Mouse (Mus musculus): ENCODE measurements at regions not wholly inside any gene's neighbourhood (a gene's known extent, or its start where the extent isn't known, plus 50 kb on each side); places are given as distances from the start of the nearest gene placed in this dataset.
"Not testable (repeated sequence)": the region's sequence is repeated elsewhere in the genome, so short reads cannot be mapped to it uniquely, and the experiment has no call there.

DNA sequence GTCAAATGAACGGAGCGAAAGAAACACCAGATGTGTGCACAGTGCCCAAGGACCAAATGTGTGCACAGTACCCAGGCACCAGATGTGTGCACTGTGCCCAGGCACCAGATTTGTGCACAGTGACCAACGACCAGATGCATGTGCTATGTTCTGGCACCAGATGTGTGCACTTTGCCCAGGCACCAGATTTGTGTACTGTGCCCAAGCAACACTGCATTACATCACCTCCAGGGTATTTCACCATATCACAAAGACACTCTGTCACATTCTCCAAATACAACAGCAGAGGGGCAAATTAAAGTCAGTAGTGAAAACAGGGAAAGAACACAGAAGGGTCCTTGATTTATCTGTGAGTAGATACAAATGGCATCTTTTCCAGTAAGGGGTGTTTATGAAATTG lies 93.4 kb downstream of the Mettl4 start:
- no peak for TF ChIP-seq HCFC1 (IDR thresholded peaks at IDR 0.05; ENCODE audit: borderline replicate concordance, insufficient read depth, low read length)
- TF ChIP-seq ZC3H11A (IDR thresholded peaks at IDR 0.05; ENCODE audit: borderline replicate concordance, low read depth, low read length): no peak
- no peak for TF ChIP-seq ZNF384 (IDR thresholded peaks at IDR 0.05; ENCODE audit: low read depth, low read length)
- TF ChIP-seq MAFK (IDR thresholded peaks at IDR 0.05; ENCODE audit: insufficient read depth, low read depth, low read length): no peak
- no peak for TF ChIP-seq CHD2 (IDR thresholded peaks at IDR 0.05; ENCODE audit: low read depth, low read length)
- Histone ChIP-seq H3K4me3 (ENCODE audit: insufficient read depth in 1 of 2, low read depth in 1 of 2, low read length in 2 of 2, poor library complexity in 1 of 2, severe bottlenecking in 1 of 2) (no peak overlapping the region), H3K9me3 (ENCODE audit: control insufficient read depth, insufficient read depth, low read depth, low read length) (no peaks in the 10 kb centered on the region), H3K27ac (ENCODE audit: insufficient read depth, low read depth, low read length, poor library complexity, severe bottlenecking) (no peak overlapping the region), H3K9ac (ENCODE audit: insufficient read depth, low read depth, low read length, poor library complexity, severe bottlenecking) (no peak overlapping the region), H3K36me3 (ENCODE audit: control insufficient read depth, insufficient read depth, low read length, poor library complexity, severe bottlenecking) (no peaks in the 10 kb centered on the region), H3K4me1 (ENCODE audit: control insufficient read depth in 2 of 2, insufficient read depth in 2 of 2, low read length in 2 of 2, poor library complexity in 1 of 2) (peaks cover 6% of the 10 kb centered on the region in 2 experiments; a peak in 2 of 4 replicates)
- DNase-seq (ENCODE audit: low read depth, low spot score): no peak
- in situ Hi-C loops (cut with MboI; ENCODE audit: low sequenced_read_pairs in 2 of 2, unreplicated experiment in 2 of 2): no loop called here

DNA sequence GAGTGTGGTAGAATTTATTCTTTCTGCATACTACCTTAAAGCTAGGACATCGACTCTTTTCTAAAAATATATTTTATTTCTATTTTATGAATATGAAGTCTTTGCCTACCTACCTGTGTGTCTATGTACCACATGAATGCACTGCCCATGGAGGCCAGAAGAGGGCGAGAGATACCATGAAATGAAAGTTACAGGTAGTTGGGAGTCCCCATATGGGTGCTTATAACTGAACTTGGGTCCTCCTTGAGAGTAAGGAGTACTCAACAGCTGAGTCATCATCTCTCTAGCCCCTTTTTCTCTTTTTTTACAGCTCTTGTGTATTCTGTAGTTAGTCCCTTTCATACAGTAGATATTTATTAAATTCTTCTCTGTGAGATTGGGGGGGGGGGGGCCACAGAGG lies 94.3 kb downstream of the Mettl4 start:
- H3K27ac ChIP-seq (ENCODE audit: insufficient read depth, low read depth, low read length, poor library complexity, severe bottlenecking): no peak overlapping the region
- DNase-seq (ENCODE audit: low read depth, low spot score): peak; percentile 11
- peaks cover 7 to 8% of the 10 kb centered on the region in 2 experiments; a peak in 2 of 4 replicates for H3K4me1 ChIP-seq (ENCODE audit: control insufficient read depth in 2 of 2, insufficient read depth in 2 of 2, low read length in 2 of 2, poor library complexity in 1 of 2)
- in situ Hi-C loops (cut with MboI; ENCODE audit: low sequenced_read_pairs in 2 of 2, unreplicated experiment in 2 of 2): no loop called here
- 0 out of 2 replicates have a peak, but pooled peaks have one; percentile 20 for TF ChIP-seq ZC3H11A (IDR thresholded peaks at IDR 0.05; ENCODE audit: borderline replicate concordance, low read depth, low read length)
- no peak for TF ChIP-seq HCFC1 (IDR thresholded peaks at IDR 0.05; ENCODE audit: borderline replicate concordance, insufficient read depth, low read length)
- TF ChIP-seq ZNF384 (IDR thresholded peaks at IDR 0.05; ENCODE audit: low read depth, low read length): no peak
- TF ChIP-seq CHD2 (IDR thresholded peaks at IDR 0.05; ENCODE audit: low read depth, low read length): no peak
- TF ChIP-seq MAFK (IDR thresholded peaks at IDR 0.05; ENCODE audit: insufficient read depth, low read depth, low read length): peak; percentile 55; the same call in 1 of the 2 replicates
- no peaks in the 10 kb centered on the region for H3K36me3 ChIP-seq (ENCODE audit: control insufficient read depth, insufficient read depth, low read length, poor library complexity, severe bottlenecking)
- no peaks in the 10 kb centered on the region for H3K9me3 ChIP-seq (ENCODE audit: control insufficient read depth, insufficient read depth, low read depth, low read length)
- no peak overlapping the region for H3K9ac ChIP-seq (ENCODE audit: insufficient read depth, low read depth, low read length, poor library complexity, severe bottlenecking)
- no peak overlapping the region for H3K4me3 ChIP-seq (ENCODE audit: insufficient read depth in 1 of 2, low read depth in 1 of 2, low read length in 2 of 2, poor library complexity in 1 of 2, severe bottlenecking in 1 of 2)

DNA sequence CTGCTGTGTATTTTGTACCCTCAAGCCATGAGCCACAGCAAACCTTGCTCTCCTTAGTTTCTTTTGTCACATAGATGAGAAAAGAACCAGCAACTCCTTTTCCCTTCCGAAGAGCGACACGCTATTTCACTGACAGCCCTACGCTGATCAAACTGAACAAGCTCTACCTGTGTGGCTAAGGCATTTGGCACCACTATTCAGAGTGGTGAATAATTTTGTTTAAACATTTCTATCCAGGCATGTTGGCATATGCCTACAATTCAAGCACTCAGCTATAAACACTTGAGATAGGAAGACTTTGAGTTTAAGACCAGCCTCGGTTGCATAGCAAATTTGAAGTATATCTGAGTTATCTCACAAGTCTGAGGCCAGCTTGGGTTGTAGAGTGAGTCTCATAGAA lies 95.2 kb downstream of the Mettl4 start:
- in situ Hi-C loops (cut with MboI; ENCODE audit: low sequenced_read_pairs in 2 of 2, unreplicated experiment in 2 of 2): no loop called here
- TF ChIP-seq MAFK (IDR thresholded peaks at IDR 0.05; ENCODE audit: insufficient read depth, low read depth, low read length) (no peak), HCFC1 (IDR thresholded peaks at IDR 0.05; ENCODE audit: borderline replicate concordance, insufficient read depth, low read length) (no peak), ZNF384 (IDR thresholded peaks at IDR 0.05; ENCODE audit: low read depth, low read length) (no peak), ZC3H11A (IDR thresholded peaks at IDR 0.05; ENCODE audit: borderline replicate concordance, low read depth, low read length) (no peak), CHD2 (IDR thresholded peaks at IDR 0.05; ENCODE audit: low read depth, low read length) (no peak)
- no peak for DNase-seq (ENCODE audit: low read depth, low spot score)
- Histone ChIP-seq H3K36me3 (ENCODE audit: control insufficient read depth, insufficient read depth, low read length, poor library complexity, severe bottlenecking) (no peaks in the 10 kb centered on the region), H3K4me1 (ENCODE audit: control insufficient read depth in 2 of 2, insufficient read depth in 2 of 2, low read length in 2 of 2, poor library complexity in 1 of 2) (peaks cover 8% of the 10 kb centered on the region in 2 experiments; a peak in 2 of 4 replicates), H3K9me3 (ENCODE audit: control insufficient read depth, insufficient read depth, low read depth, low read length) (no peaks in the 10 kb centered on the region), H3K9ac (ENCODE audit: insufficient read depth, low read depth, low read length, poor library complexity, severe bottlenecking) (no peak overlapping the region), H3K4me3 (ENCODE audit: insufficient read depth in 1 of 2, low read depth in 1 of 2, low read length in 2 of 2, poor library complexity in 1 of 2, severe bottlenecking in 1 of 2) (no peak overlapping the region), H3K27ac (ENCODE audit: insufficient read depth, low read depth, low read length, poor library complexity, severe bottlenecking) (no peak overlapping the region)

- in situ Hi-C loops (cut with MboI; ENCODE audit: low sequenced_read_pairs in 2 of 2, unreplicated experiment in 2 of 2): no loop called here
Measured at GRCm38 (mm10) chr17:94652412-94652811, 97.4 kb downstream of the Mettl4 start.

GRCm38 (mm10) chr17:94651517-94651916 lies 98.3 kb downstream of the Mettl4 start:
- in situ Hi-C loops (cut with MboI; ENCODE audit: low sequenced_read_pairs in 2 of 2, unreplicated experiment in 2 of 2); H3K36me3 ChIP-seq (ENCODE audit: control insufficient read depth, insufficient read depth, low read length, poor library complexity, severe bottlenecking); H3K4me1 ChIP-seq (ENCODE audit: control insufficient read depth in 2 of 2, insufficient read depth in 2 of 2, low read length in 2 of 2, poor library complexity in 1 of 2); H3K9me3 ChIP-seq (ENCODE audit: control insufficient read depth, insufficient read depth, low read depth, low read length); H3K9ac ChIP-seq (ENCODE audit: insufficient read depth, low read depth, low read length, poor library complexity, severe bottlenecking); H3K4me3 ChIP-seq (ENCODE audit: insufficient read depth in 1 of 2, low read depth in 1 of 2, low read length in 2 of 2, poor library complexity in 1 of 2, severe bottlenecking in 1 of 2); H3K27ac ChIP-seq (ENCODE audit: insufficient read depth, low read depth, low read length, poor library complexity, severe bottlenecking): not testable (repeated sequence)
- DNase-seq (ENCODE audit: low read depth, low spot score): peak; percentile 56

More at GRCm38 (mm10) chr17:94652412-94652811, 97.4 kb downstream of the Mettl4 start:
- H3K4me1 ChIP-seq (ENCODE audit: control insufficient read depth in 2 of 2, insufficient read depth in 2 of 2, low read length in 2 of 2, poor library complexity in 1 of 2): peaks cover 8% of the 10 kb centered on the region in 2 experiments; a peak in 2 of 4 replicates
- no peak for TF ChIP-seq ZNF384 (IDR thresholded peaks at IDR 0.05; ENCODE audit: low read depth, low read length)
- no peak for TF ChIP-seq HCFC1 (IDR thresholded peaks at IDR 0.05; ENCODE audit: borderline replicate concordance, insufficient read depth, low read length)
- TF ChIP-seq ZC3H11A (IDR thresholded peaks at IDR 0.05; ENCODE audit: borderline replicate concordance, low read depth, low read length): no peak
- no peak for TF ChIP-seq MAFK (IDR thresholded peaks at IDR 0.05; ENCODE audit: insufficient read depth, low read depth, low read length)
- TF ChIP-seq CHD2 (IDR thresholded peaks at IDR 0.05; ENCODE audit: low read depth, low read length): no peak
- no peaks in the 10 kb centered on the region for H3K36me3 ChIP-seq (ENCODE audit: control insufficient read depth, insufficient read depth, low read length, poor library complexity, severe bottlenecking)
- peak; percentile 4 for DNase-seq (ENCODE audit: low read depth, low spot score)
- no peaks in the 10 kb centered on the region for H3K9me3 ChIP-seq (ENCODE audit: control insufficient read depth, insufficient read depth, low read depth, low read length)
- H3K9ac ChIP-seq (ENCODE audit: insufficient read depth, low read depth, low read length, poor library complexity, severe bottlenecking): no peak overlapping the region
- H3K27ac ChIP-seq (ENCODE audit: insufficient read depth, low read depth, low read length, poor library complexity, severe bottlenecking): no peak overlapping the region; the same call in 1 of the 2 replicates
- no peak overlapping the region for H3K4me3 ChIP-seq (ENCODE audit: insufficient read depth in 1 of 2, low read depth in 1 of 2, low read length in 2 of 2, poor library complexity in 1 of 2, severe bottlenecking in 1 of 2)

All from ES-E14 (cell line).